Mouse (Mus musculus) neural tube, embryonic 14.5 days (tissue): Measurements from ENCODE around the gene Zbtb42. TPM values are rescaled to one million over a fixed set of nuclear protein-coding genes. Genes with fewer than 3 reads are reported as not detected.

ENCODE experiments used
- ATAC-seq: fragments of 200-750 bp; cut with Nextera tagmentation; 2 replicates; pipeline ENCODE4 v1.8.0; 2017; ENCODE audit warnings: low read depth, mild to moderate bottlenecking, moderate TSS enrichment, moderate library complexity
- H3K27ac ChIP-seq: fragments of 300-500 bp; sonication (generic); 2 replicates; pipeline ENCODE4 v1.5.1; 2014; ENCODE audit warnings: low read depth, mild to moderate bottlenecking, control low read depth, low read length, moderate library complexity, mixed read lengths
- H3K27me3 ChIP-seq: fragments of 300-500 bp; sonication (generic); 2 replicates; pipeline ENCODE4 v1.6.1; 2014; ENCODE audit warnings: low read length; ENCODE audit not compliant: control insufficient read depth, insufficient read depth
- H3K36me3 ChIP-seq: fragments of 300-500 bp; sonication (generic); 2 replicates; pipeline ENCODE4 v1.6.1; 2014; ENCODE audit warnings: low read length, mixed read lengths; ENCODE audit not compliant: control insufficient read depth, insufficient read depth
- H3K4me1 ChIP-seq: fragments of 300-500 bp; sonication (generic); 2 replicates; pipeline ENCODE4 v1.6.1; 2014; ENCODE audit warnings: low read length; ENCODE audit not compliant: control insufficient read depth, insufficient read depth
- H3K4me2 ChIP-seq: fragments of 300-500 bp; sonication (generic); 2 replicates; pipeline ENCODE4 v1.6.1; 2014; ENCODE audit warnings: mild to moderate bottlenecking, low read depth, low read length, control low read depth
- H3K4me3 ChIP-seq: fragments of 300-500 bp; sonication (generic); 2 replicates; pipeline ENCODE4 v1.5.1; 2014; ENCODE audit warnings: low read depth, low read length, control low read depth, mixed read lengths
- H3K9ac ChIP-seq: fragments of 300-500 bp; sonication (generic); replicated peaks from 2 replicates; pipeline ENCODE4 v1.6.1; 2014; ENCODE audit warnings: low read depth, mild to moderate bottlenecking, control low read depth, low read length, mixed read lengths
- H3K9me3 ChIP-seq: fragments of 300-500 bp; sonication (generic); 2 replicates; pipeline ENCODE4 v1.6.1; 2016; ENCODE audit warnings: low read length; ENCODE audit not compliant: control insufficient read depth
- WGBS: fragments of 180-500 bp; shearing (Covaris S2); extraction: QIAGEN DNeasy Blood & Tissue Kit; methylation state at CpG from one replicate; pipeline ENCODE4 v1.1.7; 2014; 5-methylcytosine and 5-hydroxymethylcytosine counted together
- polyA plus RNA-seq: library from polyadenylated mRNA; unstranded; fragments of >200 nt; fragmentation: Nextera tagmentation; extraction: Ambion mirVana; gene quantifications from 2 replicates; pipeline ENCODE4 v1.2.1, GENCODE M21; 2014

Gene Zbtb42
- polyA plus RNA-seq, 1 experiment from 2014 or later, result 1.3 TPM

DNA sequence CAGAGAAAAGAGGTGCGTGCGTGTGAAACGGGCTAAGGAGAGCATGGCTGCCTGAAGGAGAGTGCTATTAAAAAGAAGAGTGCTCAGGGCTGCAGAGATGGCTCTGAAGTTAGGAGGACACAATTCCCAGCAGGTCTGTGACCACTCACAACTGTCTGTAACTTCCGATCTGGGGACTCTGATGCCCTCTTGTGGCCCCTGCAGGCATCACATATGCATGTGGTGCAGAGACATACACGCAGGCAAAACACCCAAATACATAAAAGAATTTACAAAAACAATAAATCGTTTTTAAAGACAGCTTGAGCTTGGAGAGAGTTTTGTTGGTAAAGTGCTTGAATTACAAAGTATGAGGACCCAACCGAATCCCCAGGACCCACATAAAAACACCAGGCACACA lies 38.5 kb downstream of the Zbtb42 start:
- H3K27me3 ChIP-seq, result peaks cover 5% of the 10 kb centered on the region

DNA sequence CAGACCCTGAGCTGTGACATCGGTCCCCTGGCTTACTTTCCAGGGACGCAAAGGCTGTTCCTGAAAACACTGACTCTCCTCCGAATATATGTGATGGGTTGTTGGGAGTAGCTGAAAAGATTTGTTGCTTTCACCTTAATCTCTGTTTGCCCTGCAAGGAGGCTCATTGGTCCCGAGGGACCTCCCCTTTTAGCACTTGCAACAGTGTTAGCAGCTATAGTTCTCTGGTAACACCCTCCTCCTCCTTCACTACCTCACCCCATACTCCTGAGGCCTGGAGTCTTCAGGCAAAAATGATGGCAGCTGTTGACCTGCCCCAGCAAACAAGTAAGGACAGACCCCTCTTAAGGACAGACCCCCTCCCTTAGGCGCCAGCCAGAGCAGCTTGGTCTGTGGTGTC lies 40.4 kb downstream of the Zbtb42 start:
- WGBS, result 63% methylated on average over 5 of the region's 5 CpGs

More for the DNA sequence above, 38.5 kb downstream of the Zbtb42 start:
- Histone ChIP-seq H3K4me3 (no peak overlapping the region), H3K27ac (no peak overlapping the region), H3K36me3 (no peaks in the 10 kb centered on the region), H3K9ac (no peak overlapping the region), H3K4me1 (0 out of 2 replicates have a peak, but pooled peaks cover 2% of the 10 kb centered on the region), H3K9me3 (no peaks in the 10 kb centered on the region), H3K4me2 (no peak overlapping the region)
- ATAC-seq, result no peak
- WGBS, result 26% methylated on average over 7 of the region's 7 CpGs

DNA sequence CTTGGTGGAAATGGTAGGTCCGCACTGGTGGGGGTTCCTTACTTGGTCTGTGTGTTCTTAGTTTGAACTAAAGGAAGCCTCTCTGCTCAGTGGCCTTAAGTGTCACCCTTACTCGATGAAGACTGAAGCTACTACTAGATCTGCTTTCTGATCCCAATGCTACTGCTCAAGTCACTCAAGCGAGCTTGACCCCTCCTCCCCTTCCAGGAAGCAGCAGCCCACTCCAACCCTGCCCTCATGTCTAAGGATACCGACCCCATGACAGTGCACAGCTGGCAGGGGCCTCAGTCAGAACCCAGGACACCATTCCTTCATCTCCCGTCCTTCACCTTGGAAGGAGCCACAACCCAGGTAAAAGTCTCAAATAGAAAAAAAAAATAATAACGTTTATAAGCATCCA lies 41.6 kb downstream of the Zbtb42 start, which contains the start of gene Cep170b:
Gene Cep170b (plus strand): TSS at position 240 of the 400 bp plus-strand sequence.
- H3K27ac ChIP-seq, result peak within 1 kb of the TSS; percentile 22; the same call in 1 of the 2 replicates
- H3K27me3 ChIP-seq, result peaks cover 5% of the 10 kb centered on the region
- 75% methylated on average over 6 of the region's 6 CpGs for WGBS
- no peaks in the 10 kb centered on the region for H3K9me3 ChIP-seq
- no peak for ATAC-seq
- peaks cover 14% of the 10 kb centered on the region for H3K4me1 ChIP-seq
- H3K36me3 ChIP-seq, result no peaks in the 10 kb centered on the region
- H3K9ac ChIP-seq, result peak within 1 kb of the TSS; percentile 93; the same call in 1 of the 2 replicates
- H3K4me2 ChIP-seq, result peak within 1 kb of the TSS; percentile 86
- peak within 1 kb of the TSS; percentile 81 for H3K4me3 ChIP-seq

More for the DNA sequence above, 40.4 kb downstream of the Zbtb42 start:
- H3K9me3 ChIP-seq, result no peaks in the 10 kb centered on the region
- no peaks in the 10 kb centered on the region for H3K36me3 ChIP-seq
- H3K4me1 ChIP-seq, result peaks cover 10% of the 10 kb centered on the region
- H3K27ac ChIP-seq, result no peak overlapping the region
- no peak overlapping the region for H3K4me3 ChIP-seq
- H3K9ac ChIP-seq, result no peak overlapping the region
- H3K27me3 ChIP-seq, result peaks cover 5% of the 10 kb centered on the region
- no peak overlapping the region for H3K4me2 ChIP-seq
- ATAC-seq, result no peak

DNA sequence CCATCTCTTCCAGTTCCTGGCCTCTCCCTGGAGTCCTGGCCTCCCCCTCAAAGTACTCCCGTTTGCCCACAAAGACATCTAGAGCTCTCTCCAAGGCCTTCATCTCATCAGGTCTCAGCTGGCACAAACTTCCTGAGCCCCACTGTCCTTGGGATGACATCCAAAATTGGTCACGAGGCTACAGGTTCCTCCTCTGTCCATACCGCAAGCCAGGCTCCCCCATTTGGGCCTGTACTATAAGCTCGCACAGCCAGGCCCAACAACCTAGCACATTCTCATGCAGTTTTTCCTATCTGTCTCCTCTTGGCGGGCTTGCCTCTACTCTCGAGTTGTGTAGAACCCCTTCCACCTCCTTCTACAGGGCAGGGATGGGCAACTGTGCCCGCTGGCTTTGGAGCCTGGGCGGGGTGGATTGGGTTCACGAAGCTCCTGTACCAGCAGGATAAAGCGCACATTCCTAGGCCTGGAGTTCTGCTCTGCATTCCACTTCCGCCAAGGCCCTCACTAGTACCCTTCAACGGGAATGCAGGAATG lies 42.3 kb downstream of the Zbtb42 start:
- Histone ChIP-seq H3K27ac (peak overlapping the region; percentile 22; the same call in 1 of the 2 replicates), H3K36me3 (no peaks in the 10 kb centered on the region), H3K27me3 (peaks cover 5% of the 10 kb centered on the region), H3K9ac (no peak overlapping the region), H3K4me3 (peak overlapping the region; percentile 81), H3K4me1 (peaks cover 14% of the 10 kb centered on the region), H3K4me2 (peak overlapping the region; percentile 86; the same call in 1 of the 2 replicates), H3K9me3 (no peaks in the 10 kb centered on the region)
- 43% methylated on average over 12 of the region's 12 CpGs for WGBS
- no peak for ATAC-seq

DNA sequence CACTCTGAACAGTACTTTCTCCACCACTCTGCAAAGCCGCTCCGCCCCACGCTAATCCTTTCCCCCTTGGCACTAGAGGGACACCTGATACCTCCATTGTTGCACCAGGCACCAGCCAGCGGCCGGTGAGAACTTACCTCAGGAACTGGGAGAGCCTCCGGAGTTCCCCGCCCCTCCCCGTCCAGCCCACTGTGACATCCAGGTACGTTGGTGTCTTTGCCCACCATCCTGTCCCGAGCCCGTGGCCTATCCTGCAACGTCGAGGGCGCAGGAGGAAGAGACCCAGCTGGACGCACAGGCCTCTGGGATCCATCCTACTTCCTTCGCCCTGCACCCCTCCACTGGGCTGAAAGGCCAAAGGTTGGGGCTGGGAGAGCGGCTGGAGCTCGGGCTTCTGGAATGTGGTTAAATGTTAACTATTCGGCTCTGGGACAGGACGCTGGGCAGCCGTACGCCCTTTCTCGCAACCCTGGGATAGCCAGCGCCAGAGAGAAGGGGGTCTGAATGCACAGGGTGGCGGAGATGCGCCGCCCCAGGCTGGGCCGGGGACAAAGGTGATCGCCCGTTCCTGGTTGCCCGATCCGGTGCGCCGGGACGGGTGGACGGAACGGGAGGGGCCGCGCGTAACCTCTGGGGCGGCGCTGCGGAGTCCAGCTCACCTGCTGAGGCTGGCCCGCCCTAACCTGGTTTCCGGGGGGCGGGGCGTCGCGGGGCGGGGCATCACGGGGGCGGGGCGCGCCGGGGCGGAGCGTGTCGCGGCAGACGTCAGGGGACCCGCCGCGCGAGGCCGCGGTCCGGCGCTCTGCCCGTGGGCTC lies 43.0 kb downstream of the Zbtb42 start:
- peak overlapping the region; percentile 93 for H3K9ac ChIP-seq
- peak overlapping the region; percentile 22 for H3K27ac ChIP-seq
- peak; percentile 50 for ATAC-seq
- peaks cover 14% of the 10 kb centered on the region for H3K4me1 ChIP-seq
- H3K4me2 ChIP-seq, result peak overlapping the region; percentile 86
- H3K4me3 ChIP-seq, result peak overlapping the region; percentile 81
- 2% methylated on average over 56 of the region's 69 CpGs for WGBS
- no peaks in the 10 kb centered on the region for H3K36me3 ChIP-seq
- no peaks in the 10 kb centered on the region for H3K9me3 ChIP-seq
- peaks cover 5% of the 10 kb centered on the region for H3K27me3 ChIP-seq

DNA sequence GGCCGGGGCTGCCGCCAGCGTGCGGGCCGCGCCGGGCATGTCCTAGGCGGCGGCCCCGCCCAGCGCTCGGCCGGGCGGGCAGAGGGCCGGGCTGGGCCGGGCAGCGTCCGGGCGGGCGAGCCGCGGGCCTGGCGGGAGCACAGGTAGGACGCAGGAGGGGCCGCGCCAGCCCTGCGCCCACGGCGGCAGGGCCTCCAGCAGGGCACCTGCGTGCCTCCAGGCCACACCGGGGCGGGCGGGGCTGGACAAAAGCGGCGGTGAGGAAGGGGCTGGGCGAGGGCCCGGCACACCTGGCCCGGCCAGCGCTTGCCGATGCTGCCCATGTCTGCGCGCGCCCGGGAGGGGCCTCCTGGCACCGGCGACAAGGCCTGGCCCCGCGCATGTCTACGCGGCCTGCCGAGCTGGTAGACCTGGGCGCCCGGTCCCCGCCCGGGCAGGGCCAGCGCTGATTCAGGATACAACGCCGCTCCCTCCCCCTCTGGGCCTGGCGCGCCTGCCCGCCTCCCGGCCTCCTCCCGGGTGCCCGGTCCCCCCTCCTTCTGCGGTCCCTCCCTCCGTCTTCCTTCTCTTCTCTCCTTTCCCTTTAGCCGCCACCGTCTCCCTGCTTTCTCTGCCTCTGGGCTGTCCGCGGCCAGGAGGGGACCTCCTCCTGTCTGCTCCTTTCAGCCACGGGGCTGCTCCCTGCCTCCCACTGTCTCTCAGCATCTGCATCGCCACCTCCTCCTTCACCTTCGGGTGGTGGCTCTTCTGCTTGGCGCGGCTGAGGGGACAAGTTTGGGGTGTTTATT lies 43.8 kb downstream of the Zbtb42 start:
- H3K4me2 ChIP-seq, result peak overlapping the region; percentile 86
- no peaks in the 10 kb centered on the region for H3K36me3 ChIP-seq
- H3K27ac ChIP-seq, result peak overlapping the region; percentile 62
- no peaks in the 10 kb centered on the region for H3K9me3 ChIP-seq
- peak overlapping the region; percentile 81 for H3K4me3 ChIP-seq
- peak overlapping the region; percentile 93 for H3K9ac ChIP-seq
- peak; percentile 46 for ATAC-seq
- peaks cover 14% of the 10 kb centered on the region for H3K4me1 ChIP-seq
- under 1% methylated on average over 47 of the region's 75 CpGs for WGBS
- peaks cover 5% of the 10 kb centered on the region for H3K27me3 ChIP-seq

DNA sequence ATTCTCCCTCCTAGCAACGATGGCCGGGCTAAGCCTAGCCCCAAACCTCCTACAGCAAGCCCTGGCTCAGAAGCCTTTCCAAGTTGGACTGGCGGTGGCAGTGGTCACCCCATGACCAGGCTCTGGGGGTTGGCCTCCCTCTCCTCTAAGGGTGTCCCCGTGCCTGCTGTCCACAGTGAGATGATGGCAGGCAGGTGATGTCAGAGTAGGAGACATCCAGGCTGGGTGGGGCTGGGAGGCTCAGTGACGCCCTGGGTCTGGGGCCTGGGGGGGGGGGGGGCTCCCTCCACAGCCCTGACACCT lies 44.4 kb downstream of the Zbtb42 start:
- H3K27me3 ChIP-seq, result peaks cover 5% of the 10 kb centered on the region
- 8% methylated on average over 5 of the region's 5 CpGs for WGBS
- H3K4me1 ChIP-seq, result peaks cover 14% of the 10 kb centered on the region
- ATAC-seq, result peak; percentile 38
- no peaks in the 10 kb centered on the region for H3K9me3 ChIP-seq
- H3K4me3 ChIP-seq, result peak overlapping the region; percentile 81
- H3K36me3 ChIP-seq, result no peaks in the 10 kb centered on the region
- H3K9ac ChIP-seq, result peak overlapping the region; percentile 93
- 0 out of 2 replicates have a peak overlapping the region, but pooled peaks have one; percentile 62 for H3K27ac ChIP-seq
- peak overlapping the region; percentile 86 for H3K4me2 ChIP-seq

DNA sequence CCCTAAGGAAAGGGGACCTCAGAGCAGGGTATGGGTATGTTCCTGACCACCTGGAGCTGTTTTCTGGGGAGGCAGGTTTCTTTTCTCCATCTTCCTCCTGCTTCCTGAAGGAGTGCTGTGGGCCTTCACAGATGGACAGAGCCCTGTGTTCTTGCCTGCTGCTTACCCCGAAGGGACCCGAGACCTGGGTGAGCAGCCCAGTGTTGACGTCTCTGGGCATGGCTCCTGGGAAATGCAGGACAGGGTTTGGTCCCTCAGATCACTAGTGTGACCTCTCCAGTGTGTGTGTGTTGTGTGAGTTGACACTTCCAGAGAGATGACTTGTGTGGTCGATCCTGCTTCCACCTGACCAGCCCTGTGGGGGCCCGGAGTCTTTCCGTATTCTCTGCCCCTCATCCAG lies 44.8 kb downstream of the Zbtb42 start:
- Histone ChIP-seq H3K4me1 (peaks cover 14% of the 10 kb centered on the region), H3K9me3 (no peaks in the 10 kb centered on the region), H3K4me3 (peak overlapping the region; percentile 81; the same call in 1 of the 2 replicates), H3K4me2 (peak overlapping the region; percentile 86), H3K27ac (no peak overlapping the region), H3K9ac (peak overlapping the region; percentile 93), H3K36me3 (no peaks in the 10 kb centered on the region), H3K27me3 (peaks cover 5% of the 10 kb centered on the region)
- 92% methylated on average over 6 of the region's 6 CpGs for WGBS
- no peak for ATAC-seq
